Mouse (Mus musculus) adrenal gland, postnatal 36 days (tissue): ENCODE measurements around the gene Mogs. TPM values are rescaled to one million over a fixed set of nuclear protein-coding genes. Genes with fewer than 3 reads are reported as not detected.

Experiments
- DNase-seq, 2 experiments: peaks; one replicate each; pipeline ENCODE4 v3.0.0; 2021; ENCODE audit warnings: mixed read lengths in 1 of 2
- total RNA-seq, 2 experiments: library from RNA; stranded (reverse); gene quantifications; 2 replicates each; pipeline ENCODE4 v1.2.3; 2021

The Mogs gene
- total RNA-seq, 2 experiments from 2014 or later = 58.3 to 77.1 TPM

GRCm38 (mm10) chr6:83092416-83093127, 22.7 kb upstream of the Mogs start:
- DNase-seq = peak; percentile 59 to 75

- peak in 1 of 2 experiments; percentile 49 for DNase-seq
These were observed 19.3 kb upstream of the Mogs start for GRCm38 (mm10) chr6:83095968-83096367.

- peak in 1 of 2 experiments; percentile 64 for DNase-seq
These were observed 16.9 kb upstream of the Mogs start for GRCm38 (mm10) chr6:83098411-83098810.

- peak; percentile 92 for DNase-seq
These were observed 14.0 kb upstream of the Mogs start, which contains the start of the genes Ccdc142 and Gm42688 for GRCm38 (mm10) chr6:83101316-83101687. Ccdc142 (plus strand) TSS chr6:83101601. Gm42688 (plus strand) TSS chr6:83101617.

- peak; percentile 80 to 88 for DNase-seq
These were observed 13.4 kb upstream of the Mogs start for GRCm38 (mm10) chr6:83101688-83102556.

- DNase-seq = no peak
These were observed 12.1 kb upstream of the Mogs start for GRCm38 (mm10) chr6:83103130-83103650.

- no peak for DNase-seq
These were observed 11.1 kb upstream of the Mogs start for GRCm38 (mm10) chr6:83104158-83104557.

GRCm38 (mm10) chr6:83107566-83108400, 7.5 kb upstream of the Mogs start:
- DNase-seq = peak; percentile 87 to 89

GRCm38 (mm10) chr6:83108762-83109668, 6.3 kb upstream of the Mogs start, which contains the start of gene Mrpl53:
Mrpl53 (plus strand) TSS chr6:83109040.
- peak; percentile 88 to 90 for DNase-seq

GRCm38 (mm10) chr6:83111510-83112136, 3.7 kb upstream of the Mogs start:
- DNase-seq = no peak

GRCm38 (mm10) chr6:83115682-83116372, 531 bp downstream of the Mogs start:
- peak in 1 of 2 experiments; percentile 23 for DNase-seq

GRCm38 (mm10) chr6:83116373-83117164, 1.3 kb downstream of the Mogs start:
- DNase-seq = no peak

GRCm38 (mm10) chr6:83117165-83117438, 1.8 kb downstream of the Mogs start:
- no peak for DNase-seq

- peak in 1 of 2 experiments; percentile 63 for DNase-seq
These were observed 2.3 kb downstream of the Mogs start for GRCm38 (mm10) chr6:83117616-83118015.

GRCm38 (mm10) chr6:83118369-83118768, 3.1 kb downstream of the Mogs start:
- DNase-seq = no peak

- DNase-seq = peak in 1 of 2 experiments; percentile 17
These were observed 3.8 kb downstream of the Mogs start for GRCm38 (mm10) chr6:83118825-83119733.

GRCm38 (mm10) chr6:83119734-83120051, 4.4 kb downstream of the Mogs start:
- peak in 1 of 2 experiments; percentile 62 for DNase-seq
